Mouse (Mus musculus) ES-E14 (cell line): ENCODE results near the gene Olfr66. TPM values are rescaled to one million over a fixed set of nuclear protein-coding genes. Genes with fewer than 3 reads are reported as not detected.

ENCODE experiments used
- DNase-seq: peaks from one replicate; pipeline ENCODE4 v3.0.0-alpha.2; 2013; ENCODE audit warnings: low read depth, low spot score
- H3K27ac ChIP-seq: 2 replicates; pipeline ENCODE4 v1.5.1; 2012; ENCODE audit warnings: low read depth, mild to moderate bottlenecking, low read length, moderate library complexity, mixed read lengths; ENCODE audit not compliant: poor library complexity, insufficient read depth, severe bottlenecking
- H3K36me3 ChIP-seq: 2 replicates; pipeline ENCODE4 v1.6.1; 2012; ENCODE audit warnings: mild to moderate bottlenecking, low read length, moderate library complexity, mixed read lengths; ENCODE audit not compliant: control insufficient read depth, poor library complexity, insufficient read depth, severe bottlenecking
- H3K4me1 ChIP-seq, 2 experiments: fragments of 150-350 bp in 1 of 2; sonication (generic) in 1 of 2; 2 replicates each; pipeline ENCODE4 v1.6.1; 2012; ENCODE audit warnings: low read length in 2 of 2, mild to moderate bottlenecking in 1 of 2, mixed read lengths in 1 of 2; ENCODE audit not compliant: control insufficient read depth in 2 of 2, insufficient read depth in 2 of 2, poor library complexity in 1 of 2
- H3K4me3 ChIP-seq, 2 experiments: fragments of 150-350 bp in 1 of 2; sonication (generic) in 1 of 2; 2 replicates each; pipeline ENCODE4 v1.5.1; 2012; ENCODE audit warnings: low read length in 2 of 2, low read depth in 1 of 2, mild to moderate bottlenecking in 1 of 2, mixed read lengths in 1 of 2; ENCODE audit not compliant: insufficient read depth in 1 of 2, poor library complexity in 1 of 2, severe bottlenecking in 1 of 2
- H3K9ac ChIP-seq: 2 replicates; pipeline ENCODE4 v1.6.1; 2012; ENCODE audit warnings: low read depth, mild to moderate bottlenecking, low read length, mixed read lengths; ENCODE audit not compliant: poor library complexity, insufficient read depth, severe bottlenecking
- H3K9me3 ChIP-seq: fragments of 150-350 bp; sonication (generic); 2 replicates; pipeline ENCODE4 v1.6.1; 2012; ENCODE audit warnings: low read depth, mild to moderate bottlenecking, low read length; ENCODE audit not compliant: control insufficient read depth, insufficient read depth
- CHD2 ChIP-seq: IDR thresholded peaks from 2 replicates; pipeline ENCODE4 v1.6.1; 2014; ENCODE audit warnings: mild to moderate bottlenecking, low read depth, low read length, inconsistent platforms
- HCFC1 ChIP-seq: IDR thresholded peaks from 2 replicates; pipeline ENCODE4 v1.6.1; 2012; ENCODE audit warnings: low read length, inconsistent platforms, borderline replicate concordance; ENCODE audit not compliant: insufficient read depth
- MAFK ChIP-seq: IDR thresholded peaks from 2 replicates; pipeline ENCODE4 v1.6.1; 2014; ENCODE audit warnings: mild to moderate bottlenecking, low read depth, low read length, inconsistent platforms; ENCODE audit not compliant: insufficient read depth
- ZC3H11A ChIP-seq: IDR thresholded peaks from 2 replicates; pipeline ENCODE4 v1.6.1; 2012; ENCODE audit warnings: low read depth, mild to moderate bottlenecking, inconsistent platforms, low read length, borderline replicate concordance
- ZNF384 ChIP-seq: IDR thresholded peaks from 2 replicates; pipeline ENCODE4 v1.6.1; 2012; ENCODE audit warnings: low read depth, low read length, inconsistent platforms
- in situ Hi-C, 2 experiments: fragments of 600-800 bp; cut with MboI; formaldehyde crosslinking; loops; one replicate each; pipeline ENCODE4 v1.15.1; 2025; ENCODE audit warnings: low sequenced_read_pairs in 2 of 2, inconsistent platforms in 1 of 2; ENCODE audit not compliant: unreplicated experiment in 2 of 2
- total RNA-seq: library from RNA; depleted of rRNA; stranded (reverse); fragments of 300-350 nt; gene quantifications from 2 replicates; pipeline ENCODE4 v1.2.3, GENCODE M21; 2012

The Olfr66 gene
- total RNA-seq, 1 experiment: not detected

DNA sequence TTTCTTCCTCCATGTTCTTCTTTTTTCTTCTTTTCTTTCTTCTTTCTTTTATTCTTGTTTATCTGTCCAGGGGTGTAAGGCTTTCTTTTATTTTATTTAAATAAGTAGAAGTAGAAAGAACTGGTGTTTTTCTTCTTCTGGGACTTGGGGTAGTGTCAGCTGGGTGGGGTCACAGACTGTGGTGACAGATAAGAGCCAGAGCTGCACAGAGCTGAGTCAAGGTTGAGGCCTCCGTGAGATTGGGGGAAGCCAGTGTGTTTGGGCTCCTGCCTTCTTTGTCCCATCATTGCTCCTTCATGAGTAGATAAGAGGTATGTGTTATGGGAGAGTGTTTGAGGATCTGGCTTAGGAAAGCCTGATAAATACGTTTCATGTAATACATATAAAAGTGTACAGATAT lies 27.0 kb downstream of the Olfr66 start:
- Histone ChIP-seq H3K36me3 (no peaks in the 10 kb centered on the region), H3K9ac (no peak overlapping the region), H3K27ac (no peak overlapping the region), H3K4me1 (0 out of 4 replicates have a peak, but pooled peaks cover 0 to 3% of the 10 kb centered on the region in 2 experiments), H3K4me3 (no peak overlapping the region), H3K9me3 (no peaks in the 10 kb centered on the region)
- no peak for DNase-seq
- in situ Hi-C loops: no loop called here
- TF ChIP-seq ZNF384: no peak
- no peak for TF ChIP-seq HCFC1
- no peak for TF ChIP-seq CHD2
- TF ChIP-seq MAFK: no peak
- no peak for TF ChIP-seq ZC3H11A

GRCm38 (mm10) chr7:103854669-103855068 lies 31.4 kb downstream of the Olfr66 start:
- Histone ChIP-seq H3K9ac (no peak overlapping the region), H3K27ac (no peak overlapping the region), H3K9me3 (no peaks in the 10 kb centered on the region), H3K4me3 (no peak overlapping the region), H3K36me3 (no peaks in the 10 kb centered on the region), H3K4me1 (no peaks in the 10 kb centered on the region)
- no peak for TF ChIP-seq ZNF384
- TF ChIP-seq ZC3H11A: no peak
- TF ChIP-seq HCFC1: no peak
- no peak for TF ChIP-seq CHD2
- no peak for TF ChIP-seq MAFK
- DNase-seq: no peak
- in situ Hi-C loops: no loop called here

- no peak within 1 kb of the TSS for H3K4me3 ChIP-seq
Measured at GRCm38 (mm10) chr7:103853090-103853489, 33.0 kb downstream of the Olfr66 start, which contains the start of gene Hbb-y. Gene Hbb-y, minus strand, starts transcription at chr7:103853216.

DNA sequence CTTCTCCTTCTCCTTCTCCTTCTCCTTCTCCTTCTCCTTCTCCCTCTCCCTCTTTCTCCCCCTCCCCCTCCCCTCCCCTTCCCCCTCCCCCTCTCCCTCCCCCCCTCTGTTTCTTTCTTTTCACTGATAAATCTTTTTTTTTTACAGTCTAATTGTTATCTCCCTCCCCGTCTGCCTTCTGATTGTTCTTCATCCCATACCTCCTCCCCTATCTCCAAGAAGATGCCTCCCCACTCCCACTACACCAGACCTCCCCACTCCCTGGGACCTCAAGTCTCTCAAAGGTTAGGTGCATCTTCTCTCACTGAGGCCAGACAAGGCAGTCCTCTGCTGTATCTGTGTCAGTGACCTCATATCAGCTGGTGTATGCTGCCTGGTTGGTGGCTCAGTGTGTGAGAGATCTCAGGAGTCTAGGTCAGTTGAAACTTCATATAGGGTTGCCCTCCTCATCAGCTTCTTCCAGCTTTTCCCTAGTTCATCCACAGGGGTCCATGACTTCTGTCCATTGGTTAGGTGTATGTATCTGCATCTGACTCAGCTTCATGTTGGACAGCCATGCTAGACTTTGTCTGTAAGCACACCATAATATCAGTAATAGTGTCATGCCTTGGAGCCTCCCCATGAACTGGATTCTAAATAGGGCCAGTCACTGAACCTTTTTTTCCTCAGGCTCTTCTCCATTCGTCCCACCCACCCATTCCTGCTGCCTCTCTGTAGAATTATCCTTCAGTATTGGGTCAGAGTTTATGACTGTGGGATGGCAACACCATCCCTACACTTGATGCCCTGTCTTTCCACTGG lies 41.3 kb downstream of the Olfr66 start:
- in situ Hi-C loops: no loop called here
- TF ChIP-seq ZNF384: no peak
- no peak for TF ChIP-seq ZC3H11A
- no peak for TF ChIP-seq CHD2
- TF ChIP-seq HCFC1: no peak
- TF ChIP-seq MAFK: no peak

More at GRCm38 (mm10) chr7:103853090-103853489, 33.0 kb downstream of the Olfr66 start, which contains the start of gene Hbb-y:
- no peaks in the 10 kb centered on the region for H3K9me3 ChIP-seq
- TF ChIP-seq ZC3H11A (no peak), CHD2 (no peak), HCFC1 (no peak), MAFK (no peak), ZNF384 (no peak)
- no peak for DNase-seq
- H3K27ac ChIP-seq: no peak within 1 kb of the TSS
- no peaks in the 10 kb centered on the region for H3K4me1 ChIP-seq
- in situ Hi-C loops: no loop called here
- H3K9ac ChIP-seq: no peak within 1 kb of the TSS
- H3K36me3 ChIP-seq: no peaks in the 10 kb centered on the region

GRCm38 (mm10) chr7:103843034-103843433 lies 43.0 kb downstream of the Olfr66 start, which contains the start of gene Hbb-bh1:
Gene Hbb-bh1, minus strand, starts transcription at chr7:103843164.
- Histone ChIP-seq H3K27ac (no peak within 1 kb of the TSS), H3K4me1 (no peaks in the 10 kb centered on the region), H3K9ac (no peak within 1 kb of the TSS), H3K36me3 (no peaks in the 10 kb centered on the region), H3K4me3 (no peak within 1 kb of the TSS), H3K9me3 (no peaks in the 10 kb centered on the region)
- no peak for TF ChIP-seq HCFC1
- TF ChIP-seq MAFK: no peak
- no peak for TF ChIP-seq CHD2
- TF ChIP-seq ZNF384: no peak
- no peak for TF ChIP-seq ZC3H11A
- in situ Hi-C loops: no loop called here
- no peak for DNase-seq

More for the DNA sequence above, 41.3 kb downstream of the Olfr66 start:
- Histone ChIP-seq H3K9ac (no peak overlapping the region), H3K9me3 (no peaks in the 10 kb centered on the region), H3K4me1 (no peaks in the 10 kb centered on the region), H3K4me3 (no peak overlapping the region), H3K27ac (no peak overlapping the region), H3K36me3 (no peaks in the 10 kb centered on the region)
- DNase-seq: no peak
